Mouse (Mus musculus): ENCODE measurements around the gene Prdm5. TPM values are rescaled to one million over a fixed set of nuclear protein-coding genes. Genes with fewer than 3 reads are reported as not detected.

Gene Prdm5
- polyA plus RNA-seq, 1 experiment from 2014 or later, result 28.4 TPM

DNA sequence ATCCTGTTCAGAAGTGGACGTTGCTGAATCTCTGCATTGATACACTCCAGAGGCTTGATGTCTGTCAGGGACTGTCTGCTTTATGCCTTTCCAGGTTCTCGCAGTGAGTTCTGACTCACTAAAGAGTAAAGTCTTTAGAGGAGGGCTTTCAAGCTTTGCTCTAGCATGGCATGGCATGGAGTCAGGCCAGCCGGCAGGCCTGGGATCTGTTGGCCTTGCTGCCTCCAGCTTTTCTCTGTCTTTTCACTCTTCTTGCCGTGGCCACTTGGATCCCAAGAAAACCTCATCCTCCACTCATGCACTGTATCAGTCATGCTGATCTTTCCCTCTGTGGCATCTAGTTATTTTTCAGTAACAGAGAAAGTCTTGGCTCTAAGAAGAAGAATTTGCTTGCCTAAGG is 87.1 kb downstream of the Prdm5 start:
- H3K4me1 ChIP-seq (replicated peaks), result peaks cover 4% of the 10 kb centered on the region
- ATAC-seq (ENCODE audit: insufficient number of reproducible peaks, insufficient read depth, low FRiP score, low TSS enrichment, low read depth), result no peak
- no peak overlapping the region for H3K4me2 ChIP-seq
- H3K36me3 ChIP-seq, result 0 out of 2 replicates have a peak, but pooled peaks cover 6% of the 10 kb centered on the region
- H3K27me3 ChIP-seq, result no peaks in the 10 kb centered on the region
- H3K9ac ChIP-seq (replicated peaks), result no peak overlapping the region
- no peak overlapping the region for H3K27ac ChIP-seq
- no peak overlapping the region for H3K4me3 ChIP-seq (replicated peaks)
- no peaks in the 10 kb centered on the region for H3K9me3 ChIP-seq
- WGBS, result 96% methylated on average over 4 of the region's 4 CpGs

DNA sequence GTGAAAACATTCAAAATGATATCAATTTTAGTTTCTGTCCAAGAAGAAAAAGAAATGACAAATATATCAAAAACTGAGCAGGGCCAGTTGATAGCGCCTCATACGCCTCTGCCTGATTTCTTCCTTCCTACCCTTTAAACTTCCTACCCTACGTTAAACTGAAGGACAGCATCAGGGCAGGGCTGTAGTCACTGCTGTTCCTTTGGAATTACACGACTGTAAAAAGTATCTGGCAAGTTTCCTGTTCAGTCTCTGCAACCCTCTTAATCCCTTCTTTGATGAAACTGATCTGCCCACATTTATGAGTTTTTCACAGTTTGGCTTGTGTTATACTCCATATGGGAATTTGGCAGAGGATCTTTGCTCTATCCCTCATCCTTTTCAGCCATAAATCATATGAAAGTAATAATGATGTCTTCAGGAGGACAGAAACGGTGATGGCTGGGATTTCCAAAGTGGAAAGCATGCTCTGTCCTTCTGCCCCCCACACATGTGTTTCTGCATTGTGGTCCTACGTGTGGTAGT is 93.0 kb downstream of the Prdm5 start:
- H3K4me2 ChIP-seq, result no peak overlapping the region
- no peaks in the 10 kb centered on the region for H3K9me3 ChIP-seq
- H3K27ac ChIP-seq, result no peak overlapping the region
- no peak overlapping the region for H3K4me3 ChIP-seq (replicated peaks)
- 47% methylated on average over 6 of the region's 6 CpGs for WGBS
- no peak for ATAC-seq (ENCODE audit: insufficient number of reproducible peaks, insufficient read depth, low FRiP score, low TSS enrichment, low read depth)
- 0 out of 2 replicates have a peak, but pooled peaks cover 8% of the 10 kb centered on the region for H3K36me3 ChIP-seq
- H3K9ac ChIP-seq (replicated peaks), result no peak overlapping the region
- H3K4me1 ChIP-seq (replicated peaks), result peaks cover 6% of the 10 kb centered on the region
- H3K27me3 ChIP-seq, result no peaks in the 10 kb centered on the region

DNA sequence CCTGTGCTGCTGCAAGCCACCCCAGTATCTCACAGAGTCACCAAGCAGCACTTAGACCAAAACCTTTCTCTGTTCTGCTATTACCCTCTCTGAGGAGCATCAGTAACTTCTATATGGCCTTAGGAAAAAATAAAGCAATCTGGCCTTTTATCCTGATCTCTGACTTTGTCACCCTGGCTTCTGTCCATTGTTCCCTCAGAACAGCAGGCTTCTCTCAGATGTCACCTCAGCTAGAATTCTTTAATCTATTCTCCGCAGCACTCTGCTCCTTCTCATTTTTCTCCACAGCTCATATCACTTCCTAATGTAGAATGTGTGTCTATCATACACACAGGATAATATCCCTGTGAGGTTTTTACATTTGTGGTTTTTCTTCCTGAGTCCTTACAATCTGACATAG is 99.5 kb downstream of the Prdm5 start:
- H3K4me2 ChIP-seq, result no peak overlapping the region
- H3K27me3 ChIP-seq, result no peaks in the 10 kb centered on the region
- no peak overlapping the region for H3K4me3 ChIP-seq (replicated peaks)
- no peak overlapping the region for H3K27ac ChIP-seq
- no peak overlapping the region for H3K9ac ChIP-seq (replicated peaks)
- no peak for ATAC-seq (ENCODE audit: insufficient number of reproducible peaks, insufficient read depth, low FRiP score, low TSS enrichment, low read depth)
- H3K9me3 ChIP-seq, result no peaks in the 10 kb centered on the region
- peaks cover 8% of the 10 kb centered on the region; the same call in 1 of the 2 replicates for H3K36me3 ChIP-seq
- H3K4me1 ChIP-seq (replicated peaks), result no peaks in the 10 kb centered on the region
- 98% methylated on average over 1 of the region's 1 CpGs for WGBS

DNA sequence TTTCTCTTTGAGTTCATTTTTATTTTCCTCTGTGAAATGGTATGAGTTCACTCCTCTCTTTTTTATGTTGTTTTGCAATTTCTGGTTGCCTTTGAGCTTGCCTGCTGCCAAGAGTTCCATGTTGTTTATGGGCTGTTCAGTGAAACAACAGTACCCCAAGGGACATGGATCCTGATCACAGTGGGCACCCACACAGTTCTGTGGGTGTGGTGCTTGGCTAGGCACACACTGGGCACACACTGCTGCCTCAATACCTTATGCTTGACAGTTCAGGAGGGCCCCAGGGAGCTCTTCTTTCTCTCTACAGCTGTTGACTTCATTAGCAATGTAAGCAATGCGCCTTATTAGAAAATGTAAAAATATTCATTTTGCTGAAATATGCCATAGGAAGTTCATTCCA is 110.0 kb downstream of the Prdm5 start:
- H3K27ac ChIP-seq, result no peak overlapping the region
- no peak overlapping the region for H3K4me3 ChIP-seq (replicated peaks)
- ATAC-seq (ENCODE audit: insufficient number of reproducible peaks, insufficient read depth, low FRiP score, low TSS enrichment, low read depth), result no peak
- H3K9me3 ChIP-seq, result no peaks in the 10 kb centered on the region
- no peak overlapping the region for H3K4me2 ChIP-seq
- peaks cover 21% of the 10 kb centered on the region for H3K36me3 ChIP-seq
- peaks cover 8% of the 10 kb centered on the region for H3K4me1 ChIP-seq (replicated peaks)
- H3K27me3 ChIP-seq, result no peaks in the 10 kb centered on the region
- WGBS, result 96% methylated on average over 1 of the region's 1 CpGs
- H3K9ac ChIP-seq (replicated peaks), result no peak overlapping the region

DNA sequence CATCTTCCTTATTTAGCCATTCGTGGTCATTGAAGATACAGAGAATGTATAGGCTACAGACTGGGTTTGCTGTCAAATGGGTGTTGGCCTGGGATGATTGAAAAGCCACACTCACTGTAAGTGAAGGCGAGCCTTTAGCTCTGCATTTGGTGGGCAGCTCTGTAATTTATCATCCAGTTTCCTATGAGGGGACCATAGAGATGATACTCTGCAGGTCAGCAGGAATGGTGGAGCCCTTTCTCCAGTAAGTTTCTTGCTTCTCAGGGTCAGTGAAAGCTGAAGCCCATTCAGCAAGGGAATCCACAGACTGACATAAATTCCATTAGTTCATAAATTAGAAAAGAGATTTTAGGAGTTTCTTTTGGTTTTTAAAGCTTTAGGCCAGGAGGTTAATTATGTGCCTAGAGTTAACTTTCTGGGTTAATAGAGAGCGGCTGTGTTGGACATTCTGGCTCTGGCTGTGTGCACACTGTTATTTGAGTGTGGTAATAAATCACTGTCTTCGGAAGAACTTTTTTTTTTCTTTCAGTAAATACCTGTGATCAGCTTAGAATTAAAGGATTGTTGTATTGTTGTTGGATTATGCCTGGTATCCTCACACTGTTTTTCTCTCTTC is 113.4 kb downstream of the Prdm5 start:
- 18% methylated on average over 4 of the region's 4 CpGs for WGBS
- Histone ChIP-seq H3K4me1 (replicated peaks) (peaks cover 8% of the 10 kb centered on the region), H3K4me2 (no peak overlapping the region), H3K4me3 (replicated peaks) (no peak overlapping the region), H3K27me3 (no peaks in the 10 kb centered on the region), H3K9ac (replicated peaks) (no peak overlapping the region), H3K27ac (no peak overlapping the region), H3K36me3 (peaks cover 16% of the 10 kb centered on the region), H3K9me3 (no peaks in the 10 kb centered on the region)
- ATAC-seq (ENCODE audit: insufficient number of reproducible peaks, insufficient read depth, low FRiP score, low TSS enrichment, low read depth), result no peak

DNA sequence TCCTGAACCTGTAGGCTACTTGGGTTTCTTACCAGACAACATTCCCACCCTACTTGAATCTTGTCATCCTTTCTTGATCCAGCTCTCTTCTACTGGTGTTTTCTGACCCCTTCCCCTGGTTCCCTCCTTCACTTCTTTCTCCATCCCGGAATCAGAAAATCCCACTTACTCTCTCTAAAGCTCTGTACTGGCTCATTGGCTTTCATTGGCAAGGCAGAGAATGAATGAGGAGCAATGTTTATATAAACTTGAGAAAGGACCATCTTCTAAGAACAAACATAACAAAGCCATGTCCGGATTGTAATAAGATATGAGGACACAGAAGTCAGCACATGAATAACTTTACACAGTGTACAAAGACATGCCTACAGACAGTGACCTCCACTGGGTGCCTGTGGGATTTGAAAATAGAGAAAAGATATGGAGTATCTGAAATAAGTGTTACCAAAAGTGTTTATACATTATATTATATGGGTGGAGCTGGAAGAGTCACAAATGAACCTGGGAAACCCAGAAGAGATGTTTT is 127.9 kb downstream of the Prdm5 start:
- Histone ChIP-seq H3K4me2 (no peak overlapping the region), H3K27me3 (no peaks in the 10 kb centered on the region), H3K4me1 (replicated peaks) (no peaks in the 10 kb centered on the region), H3K9me3 (no peaks in the 10 kb centered on the region), H3K27ac (no peak overlapping the region), H3K9ac (replicated peaks) (no peak overlapping the region), H3K36me3 (peaks cover 42% of the 10 kb centered on the region), H3K4me3 (replicated peaks) (no peak overlapping the region)
- WGBS, result 91% methylated on average over 2 of the region's 2 CpGs
- no peak for ATAC-seq (ENCODE audit: insufficient number of reproducible peaks, insufficient read depth, low FRiP score, low TSS enrichment, low read depth)

DNA sequence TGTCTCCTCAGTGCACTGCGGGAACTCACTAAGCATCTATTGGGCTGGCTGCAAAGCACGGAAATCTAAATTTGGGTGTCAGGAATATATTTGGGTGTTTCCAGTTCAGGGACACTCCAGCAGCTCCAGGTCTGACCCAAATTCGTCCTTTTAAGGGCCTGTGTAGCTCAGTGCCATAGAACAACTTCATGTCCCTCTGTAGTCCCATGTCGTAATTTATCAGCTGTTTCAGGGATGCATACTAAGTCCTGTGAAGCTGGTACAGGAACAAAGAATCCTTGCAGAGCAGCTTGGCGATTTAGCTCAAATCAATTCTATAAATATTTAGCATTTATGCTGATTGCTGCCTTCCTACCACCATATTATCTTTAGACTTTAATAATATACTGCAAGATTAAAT is 136.6 kb downstream of the Prdm5 start:
- Histone ChIP-seq H3K9ac (replicated peaks) (no peak overlapping the region), H3K27me3 (no peaks in the 10 kb centered on the region), H3K36me3 (peaks cover 12% of the 10 kb centered on the region; the same call in 1 of the 2 replicates), H3K9me3 (no peaks in the 10 kb centered on the region), H3K27ac (no peak overlapping the region), H3K4me2 (no peak overlapping the region), H3K4me1 (replicated peaks) (0 out of 2 replicates have a peak, but pooled peaks cover 4% of the 10 kb centered on the region), H3K4me3 (replicated peaks) (no peak overlapping the region)
- 83% methylated on average over 5 of the region's 5 CpGs for WGBS
- ATAC-seq (ENCODE audit: insufficient number of reproducible peaks, insufficient read depth, low FRiP score, low TSS enrichment, low read depth), result no peak

DNA sequence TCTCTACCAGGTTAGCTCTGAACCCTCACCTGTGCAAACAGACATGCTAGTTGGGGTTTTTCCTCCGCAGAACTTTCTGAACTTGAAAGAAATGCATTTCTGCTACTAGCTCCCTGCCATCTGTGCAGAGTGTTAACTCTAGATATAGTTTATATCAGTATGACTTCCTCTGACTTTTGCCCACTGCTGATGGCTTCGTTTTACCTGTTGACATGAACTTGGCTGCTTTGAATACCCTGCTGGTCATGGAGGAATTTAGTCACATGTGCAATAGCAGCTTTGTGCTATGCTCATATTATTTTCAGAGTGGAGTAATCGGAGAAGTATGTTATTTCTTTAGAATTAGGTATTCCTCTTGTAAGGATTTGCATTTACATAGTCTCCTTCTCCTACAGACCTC is 142.9 kb downstream of the Prdm5 start:
- 83% methylated on average over 3 of the region's 3 CpGs for WGBS

DNA sequence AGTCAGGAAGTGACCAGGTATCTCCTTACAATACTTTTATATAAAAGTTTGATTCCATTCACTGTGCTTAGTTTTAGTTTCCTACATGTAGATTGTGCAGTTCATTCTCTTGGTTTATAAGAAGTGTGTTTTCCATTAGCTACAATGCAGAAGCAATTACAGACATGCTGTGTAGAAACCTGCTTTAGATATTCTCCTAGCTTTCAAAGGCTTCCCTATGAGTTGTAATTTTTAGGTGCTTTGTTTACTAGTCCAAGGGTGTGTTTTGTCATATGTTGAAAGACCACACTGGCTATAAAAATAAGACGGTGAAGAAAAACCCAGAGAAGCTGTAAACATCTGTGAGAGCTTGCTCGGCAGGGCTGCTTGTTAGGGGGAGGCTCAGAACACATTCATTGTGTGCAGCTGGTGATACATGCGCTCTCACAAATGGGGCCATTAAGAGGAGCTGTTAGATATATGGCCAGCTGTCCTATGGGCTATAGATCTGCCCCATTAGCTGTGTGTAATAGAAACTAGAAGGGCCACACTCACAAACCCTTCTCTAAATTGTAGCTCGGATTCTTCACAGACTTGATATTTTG is 144.8 kb downstream of the Prdm5 start:
- no peaks in the 10 kb centered on the region for H3K27me3 ChIP-seq
- WGBS, result 20% methylated on average over 4 of the region's 4 CpGs
- H3K9me3 ChIP-seq, result no peaks in the 10 kb centered on the region
- no peak overlapping the region for H3K4me3 ChIP-seq (replicated peaks)
- no peak overlapping the region for H3K4me2 ChIP-seq
- peak overlapping the region; percentile 75 for H3K27ac ChIP-seq
- H3K4me1 ChIP-seq (replicated peaks), result peaks cover 19% of the 10 kb centered on the region
- ATAC-seq (ENCODE audit: insufficient number of reproducible peaks, insufficient read depth, low FRiP score, low TSS enrichment, low read depth), result peak; percentile 85; the same call in 1 of the 2 replicates
- H3K36me3 ChIP-seq, result peaks cover 4% of the 10 kb centered on the region; the same call in 1 of the 2 replicates
- H3K9ac ChIP-seq (replicated peaks), result no peak overlapping the region

More for the DNA sequence above, 142.9 kb downstream of the Prdm5 start:
- H3K9ac ChIP-seq (replicated peaks), result no peak overlapping the region
- peaks cover 22% of the 10 kb centered on the region for H3K4me1 ChIP-seq (replicated peaks)
- no peak overlapping the region for H3K4me2 ChIP-seq
- H3K27me3 ChIP-seq, result no peaks in the 10 kb centered on the region
- ATAC-seq (ENCODE audit: insufficient number of reproducible peaks, insufficient read depth, low FRiP score, low TSS enrichment, low read depth), result no peak
- H3K27ac ChIP-seq, result no peak overlapping the region
- H3K4me3 ChIP-seq (replicated peaks), result no peak overlapping the region
- no peaks in the 10 kb centered on the region for H3K36me3 ChIP-seq
- no peaks in the 10 kb centered on the region for H3K9me3 ChIP-seq

DNA sequence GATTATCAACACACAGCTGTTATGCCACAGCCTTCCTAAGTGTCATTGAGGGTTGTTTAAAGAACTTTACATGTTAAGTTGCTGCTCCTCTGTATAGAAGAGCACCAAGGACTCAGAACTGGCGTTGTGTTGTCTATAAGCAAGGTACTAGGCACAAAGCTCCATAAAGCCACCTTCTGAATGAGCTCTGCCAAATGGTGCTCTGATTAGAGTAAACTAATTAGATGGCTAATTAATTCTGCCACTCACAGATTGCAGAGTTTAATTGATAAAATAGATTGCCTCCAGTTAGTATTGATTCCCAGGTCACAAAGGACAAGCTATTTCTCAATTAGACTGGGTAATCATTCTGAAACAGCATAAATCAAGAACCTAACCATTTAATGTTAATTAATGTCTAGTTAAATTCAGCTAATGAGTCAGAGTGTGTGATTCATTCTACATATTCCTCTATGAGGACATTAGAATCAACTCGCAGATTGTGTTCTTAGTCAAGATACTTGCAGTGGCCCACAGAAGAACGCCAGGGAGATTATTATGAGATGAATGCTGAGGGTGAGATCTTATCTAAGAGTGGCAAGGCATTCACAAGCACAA is 147.0 kb downstream of the Prdm5 start:
- no peak for ATAC-seq (ENCODE audit: insufficient number of reproducible peaks, insufficient read depth, low FRiP score, low TSS enrichment, low read depth)
- Histone ChIP-seq H3K27ac (no peak overlapping the region), H3K4me3 (replicated peaks) (no peak overlapping the region), H3K36me3 (peaks cover 11% of the 10 kb centered on the region; the same call in 1 of the 2 replicates), H3K9ac (replicated peaks) (no peak overlapping the region), H3K4me2 (no peak overlapping the region), H3K9me3 (no peaks in the 10 kb centered on the region), H3K27me3 (no peaks in the 10 kb centered on the region), H3K4me1 (replicated peaks) (peaks cover 19% of the 10 kb centered on the region)
- 81% methylated on average over 3 of the region's 3 CpGs for WGBS

DNA sequence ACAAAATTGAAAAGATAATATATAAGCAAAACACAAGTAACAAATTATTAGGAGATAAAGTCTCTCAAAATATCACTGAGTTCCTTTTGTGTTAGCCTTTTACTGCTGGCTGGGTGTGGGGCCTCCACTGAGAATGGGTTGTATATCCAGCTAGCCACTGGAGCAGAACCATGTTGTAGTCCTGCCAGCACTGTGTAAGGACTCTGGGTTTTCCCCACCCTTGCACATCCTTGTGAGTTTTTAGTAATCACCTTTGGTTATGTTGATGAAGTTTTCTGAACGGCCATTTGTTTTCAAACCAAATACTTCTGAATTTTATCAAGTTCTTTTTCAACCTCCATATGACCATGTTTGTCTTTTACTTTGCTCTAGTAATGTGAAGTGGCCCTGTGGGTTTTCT is 151.7 kb downstream of the Prdm5 start:
- Histone ChIP-seq H3K4me1 (replicated peaks) (peaks cover 5% of the 10 kb centered on the region; the same call in 1 of the 2 replicates), H3K27me3 (peaks cover 3% of the 10 kb centered on the region; the same call in 1 of the 2 replicates)
- no peak for ATAC-seq (ENCODE audit: insufficient number of reproducible peaks, insufficient read depth, low FRiP score, low TSS enrichment, low read depth)

More for the DNA sequence above, 151.7 kb downstream of the Prdm5 start:
- no peak overlapping the region for H3K9ac ChIP-seq (replicated peaks)
- no peaks in the 10 kb centered on the region for H3K9me3 ChIP-seq
- H3K27ac ChIP-seq, result no peak overlapping the region
- no peak overlapping the region for H3K4me3 ChIP-seq (replicated peaks)
- H3K36me3 ChIP-seq, result peaks cover 19% of the 10 kb centered on the region; the same call in 1 of the 2 replicates
- WGBS, result 89% methylated on average over 1 of the region's 1 CpGs
- no peak overlapping the region for H3K4me2 ChIP-seq

All from limb, embryonic 12.5 days (tissue).